Mouse (Mus musculus): ENCODE results near the gene Nr1h3.
A peak's percentile ranks its signal among the peaks of the same experiment; 100 is the strongest.

Gene Nr1h3

DNA sequence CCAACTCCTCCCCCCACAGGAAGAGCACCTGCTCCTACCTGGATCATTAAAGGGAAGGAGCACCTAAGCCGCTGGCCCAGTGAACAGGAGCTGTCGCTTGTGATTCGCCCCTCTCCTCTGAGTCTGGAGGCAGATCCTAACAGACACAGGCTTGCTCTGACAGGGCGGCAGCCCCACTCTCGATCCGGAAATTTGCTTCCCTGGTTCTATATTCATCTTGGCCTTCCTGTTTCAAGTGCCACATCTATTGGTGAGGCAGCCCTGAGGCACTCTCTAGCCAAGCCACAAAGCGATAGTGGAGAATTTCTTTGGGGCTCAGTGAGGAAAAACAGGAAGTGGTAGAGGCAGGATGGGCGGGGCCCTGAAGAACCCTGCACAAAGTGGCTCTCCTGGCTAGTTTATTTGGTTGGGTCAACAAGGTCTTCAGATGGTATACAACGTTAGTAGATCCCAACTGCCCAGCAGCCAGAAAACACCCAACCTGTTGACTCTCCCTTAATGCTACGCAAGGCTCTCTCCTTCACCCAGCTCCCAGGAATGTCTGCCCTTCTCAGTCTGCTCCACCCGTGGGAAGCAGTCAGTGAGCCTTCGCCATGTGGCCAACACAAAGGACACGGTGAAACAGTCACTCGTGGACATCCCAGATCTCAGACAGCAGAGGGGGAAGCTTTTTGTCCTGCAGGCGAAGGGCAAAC lies 18.8 kb downstream of the Nr1h3 start, which contains the start of gene Madd:
TSS of gene Madd (minus strand) at position 127 of the 695 bp plus-strand sequence.
- DNase-seq: peak; percentile 62 to 75

DNA sequence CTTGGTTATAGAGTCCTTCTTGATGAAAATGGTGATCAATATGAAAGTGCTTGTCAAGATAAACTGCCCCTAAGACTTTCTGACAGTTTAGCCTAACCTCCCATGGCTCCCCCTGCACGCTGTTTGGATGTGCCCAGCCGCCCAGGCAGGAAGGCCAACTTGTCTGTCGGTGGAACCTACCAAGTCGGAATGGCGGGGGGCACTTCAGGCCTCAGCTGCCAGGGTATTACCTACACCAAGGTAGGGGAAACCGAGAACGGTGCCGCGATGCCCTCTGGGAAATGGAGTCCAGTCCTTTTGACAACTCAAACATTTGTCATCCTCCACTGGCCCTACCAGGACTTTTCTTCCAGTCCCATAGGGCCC lies 19.5 kb downstream of the Nr1h3 start:
- DNase-seq: peak; percentile 98 to 99

DNA sequence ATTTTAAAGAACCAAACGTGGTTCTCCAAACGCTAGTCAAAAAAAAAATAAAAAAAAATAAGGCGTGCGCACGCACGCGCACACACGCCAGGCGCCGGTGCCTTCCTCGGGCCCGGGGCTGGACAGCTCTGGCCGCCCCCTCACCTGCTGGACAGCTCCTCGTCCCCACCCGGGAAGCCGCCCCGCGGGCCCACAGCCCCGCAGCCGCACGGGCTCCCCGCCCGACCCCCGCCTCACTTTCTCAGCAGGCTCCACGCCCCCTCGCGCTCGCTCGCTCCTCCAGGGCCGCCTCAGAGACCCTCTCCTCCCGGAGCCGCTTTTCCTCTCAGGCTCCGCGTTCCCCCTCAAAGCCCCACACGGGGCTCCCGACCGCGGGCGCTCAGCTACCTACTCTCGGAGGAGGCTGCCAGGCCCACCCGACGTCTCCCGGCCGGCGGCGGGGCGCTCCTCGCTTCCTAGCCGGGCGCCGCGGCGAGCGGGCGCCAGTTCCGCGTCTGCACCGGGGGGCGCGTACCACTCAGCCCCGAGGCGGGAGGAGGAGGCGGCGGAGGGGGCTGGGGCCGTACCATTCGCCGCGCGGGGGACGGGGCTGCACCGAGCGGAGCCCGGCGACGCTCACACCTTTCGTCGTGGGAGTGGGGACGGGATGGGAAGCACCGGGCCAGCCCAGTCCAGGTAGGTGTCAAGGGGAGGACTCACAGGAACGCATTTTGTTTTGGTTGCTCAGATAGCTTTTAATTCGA lies 20.1 kb downstream of the Nr1h3 start:
- peak; percentile 86 for DNase-seq

DNA sequence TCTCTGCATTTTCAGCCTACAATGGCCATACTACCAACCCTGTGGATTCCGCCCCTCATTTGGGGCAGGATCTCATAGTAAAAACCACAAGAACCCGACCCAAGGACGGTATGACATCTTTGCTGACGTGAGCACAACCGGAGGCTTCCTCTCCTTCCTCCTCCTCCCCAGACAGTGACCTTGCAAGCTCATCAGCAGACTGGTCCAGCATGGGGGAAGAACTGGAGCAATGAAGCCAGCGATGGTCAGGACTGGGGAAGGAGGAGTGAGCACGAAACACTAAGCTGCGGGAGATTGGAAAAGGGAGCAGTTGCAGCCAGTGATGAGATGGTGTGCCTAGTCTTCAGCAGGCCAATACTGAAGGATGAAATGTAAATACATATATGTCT lies 20.6 kb downstream of the Nr1h3 start:
- DNase-seq: peak in 1 of 2 experiments; percentile 26

DNA sequence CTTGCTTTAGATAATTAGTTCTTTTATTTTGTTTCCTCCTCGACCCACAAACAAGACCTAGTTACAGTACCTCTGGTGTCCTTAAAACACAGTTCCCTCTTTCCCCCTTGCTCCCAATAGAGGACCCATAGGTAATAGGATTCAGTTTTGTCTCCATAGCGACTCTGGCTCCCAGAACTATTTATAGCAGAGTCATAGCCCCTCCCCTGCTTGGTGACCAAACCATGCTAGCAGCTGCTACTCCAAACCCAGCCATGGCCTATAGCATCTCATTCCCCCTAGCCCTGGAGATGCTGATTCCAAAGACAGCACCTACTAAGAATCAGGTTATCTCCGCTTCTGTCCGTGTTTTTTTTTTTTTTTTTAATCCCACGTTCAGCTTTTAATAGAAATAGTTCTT lies 21.9 kb downstream of the Nr1h3 start:
- no peak for DNase-seq

DNA sequence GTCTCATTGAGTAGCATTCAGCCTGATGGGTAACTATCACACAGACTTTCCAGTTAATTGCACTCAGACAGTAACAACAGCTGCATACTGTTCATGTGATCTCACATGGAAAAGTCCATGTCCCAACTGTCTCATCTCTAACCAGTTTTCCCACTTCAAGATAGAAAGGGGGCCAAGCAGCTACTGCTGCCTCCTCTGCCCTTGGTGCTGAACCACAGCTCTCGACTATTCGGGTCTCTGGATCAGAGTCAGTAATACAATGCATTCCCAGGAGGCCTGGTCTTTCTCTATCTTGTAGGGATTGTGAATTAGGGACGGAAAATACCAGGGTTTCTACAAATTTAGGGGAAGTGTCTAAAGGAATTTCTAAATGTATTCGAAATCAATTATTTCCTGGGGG lies 22.8 kb downstream of the Nr1h3 start:
- no peak for DNase-seq

DNA sequence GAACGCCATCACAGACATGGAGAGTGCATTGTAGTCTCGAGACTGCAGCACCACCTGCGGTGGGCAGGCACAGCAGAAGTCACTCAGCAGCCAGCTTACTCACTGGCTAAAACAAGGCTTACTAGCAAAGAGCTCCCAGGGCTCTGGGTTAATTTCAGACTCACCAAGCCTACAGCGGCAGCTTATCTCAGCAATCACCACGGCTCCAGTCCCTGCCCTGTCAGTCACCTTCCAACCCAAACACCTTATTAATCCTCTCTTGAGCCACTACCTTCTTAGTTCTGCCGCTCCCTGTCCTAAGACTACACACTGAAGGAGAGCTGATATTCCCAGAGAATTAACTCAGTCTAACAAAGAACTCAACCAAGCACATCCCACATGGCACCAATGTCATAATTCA lies 26.4 kb downstream of the Nr1h3 start:
- DNase-seq: no peak

DNA sequence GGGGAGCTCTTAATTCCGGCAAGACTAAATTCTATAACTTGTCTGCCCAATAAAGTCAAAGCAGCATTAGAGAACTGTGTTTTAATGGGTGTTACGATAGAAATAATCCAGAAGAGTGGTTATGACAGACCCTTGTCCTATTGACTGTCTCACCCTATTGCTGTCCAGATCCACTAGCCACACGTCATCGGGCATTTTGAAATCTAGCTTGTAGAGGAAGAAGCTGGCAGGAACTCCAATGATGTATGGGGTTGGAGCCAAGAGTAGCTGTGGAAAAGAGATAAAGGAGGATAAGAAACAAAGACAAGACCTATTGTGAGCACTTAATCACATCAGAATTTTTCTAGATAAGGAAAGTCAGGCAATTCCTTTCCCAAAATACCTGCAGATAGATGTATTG lies 27.1 kb downstream of the Nr1h3 start:
- no peak for DNase-seq

DNA sequence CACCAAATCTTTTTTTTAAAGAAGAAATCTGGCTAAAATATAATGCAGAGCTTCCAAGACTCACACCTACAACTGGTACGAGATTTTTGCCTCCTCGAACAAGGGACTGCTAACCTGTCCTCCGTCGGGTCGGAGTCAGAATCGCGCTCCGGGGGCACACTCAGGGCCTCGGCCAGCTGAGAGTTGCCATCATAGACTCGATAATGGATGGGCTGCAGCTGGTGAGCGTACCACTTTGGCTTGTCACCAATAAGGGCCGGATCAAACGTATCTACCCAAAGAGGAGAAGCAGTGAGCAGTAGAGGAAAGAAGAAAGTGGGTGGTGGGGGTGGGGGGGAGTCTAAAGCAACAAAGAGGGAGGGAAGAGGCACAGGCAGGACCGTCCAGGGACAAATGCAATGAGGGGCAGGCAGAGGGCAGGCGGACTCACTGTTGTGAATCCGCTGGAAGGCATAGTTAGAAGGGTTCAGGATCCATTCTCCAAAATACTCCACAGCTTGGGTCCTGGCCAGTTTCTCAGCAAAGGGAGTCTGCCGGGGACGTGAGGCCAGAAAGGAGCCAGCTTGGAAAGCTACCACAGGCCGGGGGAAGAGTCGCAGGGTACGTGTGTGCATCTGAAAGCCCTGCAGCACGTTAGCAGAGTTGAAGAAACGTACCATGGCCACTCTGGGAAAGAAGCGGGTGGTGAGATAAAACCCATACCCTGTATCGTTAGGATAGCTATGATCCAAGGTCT lies 32.9 kb downstream of the Nr1h3 start:
- DNase-seq: no peak

DNA sequence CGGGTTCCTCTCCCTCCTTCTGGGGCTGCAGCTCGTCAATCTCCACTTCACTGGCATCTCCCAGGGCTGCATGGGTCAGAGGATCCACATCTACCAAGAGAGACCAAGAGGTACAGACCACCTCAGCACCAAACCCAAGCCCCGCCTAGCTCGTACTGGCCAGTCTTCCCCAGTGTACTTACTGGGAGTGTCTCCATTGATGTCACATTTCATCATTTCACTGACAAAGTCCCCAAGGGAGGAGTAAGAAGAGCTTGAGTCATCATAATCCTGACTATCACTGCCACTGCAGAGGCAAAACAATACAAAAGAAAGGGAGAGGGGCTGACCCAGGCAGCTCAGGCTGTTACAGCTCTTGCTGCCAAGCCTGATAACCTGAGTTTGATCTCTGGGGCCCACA lies 35.0 kb downstream of the Nr1h3 start:
- no peak for DNase-seq

DNA sequence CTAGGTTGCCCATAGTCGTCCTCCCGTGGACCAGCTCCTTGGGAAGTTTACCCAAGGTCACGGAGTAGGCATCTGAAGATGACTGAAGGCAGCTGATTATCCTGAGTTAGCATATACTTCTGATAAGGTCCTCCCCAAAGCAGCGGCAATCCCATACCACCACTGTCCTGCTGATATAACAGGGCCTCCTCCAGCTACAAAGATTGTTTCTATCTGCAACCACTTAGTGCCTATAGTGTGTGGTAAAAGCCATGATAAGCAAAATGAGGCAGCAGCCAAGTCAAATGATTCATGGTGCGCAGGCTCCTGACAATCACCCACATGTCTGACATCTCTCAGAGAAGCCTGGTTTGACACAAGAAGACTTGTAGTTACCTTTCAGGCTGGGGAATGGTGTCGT lies 37.6 kb downstream of the Nr1h3 start:
- no peak for DNase-seq

DNA sequence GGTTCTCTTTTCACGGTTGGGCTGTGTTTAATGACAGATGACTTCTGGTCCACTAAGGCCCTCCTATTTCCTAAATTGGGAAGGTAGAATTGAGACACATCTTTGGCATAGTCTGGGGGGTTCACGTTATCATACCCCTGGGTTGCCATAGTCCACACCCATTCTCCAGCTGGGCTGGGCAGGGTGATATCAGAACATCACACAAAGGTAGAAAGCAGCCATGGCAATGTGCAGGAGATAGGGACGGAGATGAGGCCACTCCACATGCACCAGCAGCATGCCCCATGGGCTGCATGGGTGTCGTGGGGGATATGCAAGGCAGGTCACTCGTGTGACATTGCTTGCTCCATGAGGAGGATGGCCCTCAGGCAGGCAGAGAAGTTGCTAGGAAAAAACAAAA lies 39.1 kb downstream of the Nr1h3 start:
- DNase-seq: no peak

DNA sequence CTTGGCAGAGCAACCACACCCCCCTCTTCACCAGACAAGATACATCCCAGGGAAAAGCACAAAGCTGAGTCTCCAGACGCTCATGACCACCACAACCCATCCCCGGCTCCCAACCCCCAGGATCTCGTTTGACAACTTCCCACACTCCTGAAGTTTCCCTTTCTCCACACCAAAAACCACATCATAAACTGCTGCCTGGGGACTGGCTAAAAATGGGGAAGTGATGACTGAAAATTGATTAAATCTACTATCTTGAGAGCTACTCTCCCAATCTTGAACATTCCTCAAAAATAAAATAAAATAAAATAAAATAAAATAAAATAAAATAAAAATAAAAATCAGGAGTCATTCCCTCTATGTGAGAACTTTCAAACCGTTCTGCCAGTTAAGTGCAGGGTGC lies 39.7 kb downstream of the Nr1h3 start:
- DNase-seq: no peak

DNA sequence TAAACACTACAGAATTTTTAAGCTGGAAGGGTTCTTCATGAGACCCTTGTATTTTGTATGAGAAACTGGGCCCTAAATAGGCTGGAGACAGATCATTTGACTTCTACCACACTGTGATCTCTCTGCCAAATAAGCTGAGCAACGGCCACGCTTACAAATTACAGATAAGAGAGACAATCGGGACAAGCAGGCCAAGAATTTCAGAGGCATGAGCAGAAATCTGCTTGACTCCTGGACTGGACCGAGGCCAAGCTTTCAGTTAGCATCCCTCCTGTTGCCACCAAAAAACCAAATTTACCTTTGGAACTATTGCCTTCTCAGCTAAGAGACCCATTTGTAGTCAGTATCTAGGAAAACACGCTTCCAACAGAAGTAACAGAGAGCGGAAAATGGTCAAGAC lies 42.0 kb downstream of the Nr1h3 start:
- DNase-seq: no peak

DNA sequence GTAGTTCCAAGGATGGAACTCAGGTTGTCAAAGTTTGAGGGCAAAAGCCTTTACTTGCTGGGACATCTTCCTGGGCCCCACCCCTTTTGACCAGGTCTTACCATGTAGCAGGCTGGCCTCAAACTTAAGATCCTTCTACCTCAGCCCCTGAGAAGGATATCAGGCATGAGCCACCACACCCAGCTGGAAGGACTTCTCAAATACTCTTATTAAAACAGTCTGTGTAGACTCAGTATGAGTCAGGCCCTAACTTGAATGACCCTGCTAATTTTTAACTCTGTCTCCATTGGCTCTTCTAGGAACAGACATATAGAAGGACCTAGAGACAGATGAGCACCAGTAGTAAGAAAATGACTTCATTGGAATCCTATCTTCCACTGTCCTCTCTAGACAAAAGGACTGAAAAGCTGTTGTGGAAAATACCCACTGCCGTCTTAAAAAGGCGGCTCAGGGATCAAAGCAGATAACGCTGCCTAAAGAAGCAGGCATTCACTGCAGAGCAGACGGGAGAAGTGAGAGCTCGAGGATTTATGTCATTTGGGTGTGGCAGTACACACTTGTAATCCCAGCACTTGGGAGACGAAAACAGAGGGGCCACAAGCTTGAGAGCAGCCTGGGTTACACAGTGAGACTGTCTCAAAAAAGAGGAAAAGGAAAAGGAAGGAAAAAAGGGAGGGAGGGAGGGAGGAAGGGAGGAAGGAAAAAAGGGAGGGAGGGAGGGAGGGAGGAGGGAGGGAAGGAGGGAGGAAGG lies 45.5 kb downstream of the Nr1h3 start:
- DNase-seq: no peak

DNA sequence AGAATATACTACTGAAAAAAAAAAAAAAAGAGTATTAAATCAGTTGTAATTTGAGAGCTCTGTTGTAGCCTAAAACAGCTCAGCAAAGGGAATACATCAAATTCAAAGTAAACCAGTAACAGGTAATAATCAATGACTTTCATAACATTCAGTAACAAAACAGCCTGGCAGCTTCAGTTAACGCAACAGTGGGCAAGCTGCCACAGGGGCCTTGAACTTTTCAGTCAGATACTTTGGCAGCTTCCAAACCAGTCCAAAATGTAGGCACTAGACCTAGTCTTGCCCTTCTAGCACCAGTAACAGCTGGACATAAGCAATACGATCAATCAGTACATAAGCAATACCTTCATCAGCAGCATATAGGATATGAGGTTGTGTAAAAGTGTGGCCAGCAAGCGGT lies 48.5 kb downstream of the Nr1h3 start:
- no peak for DNase-seq

DNA sequence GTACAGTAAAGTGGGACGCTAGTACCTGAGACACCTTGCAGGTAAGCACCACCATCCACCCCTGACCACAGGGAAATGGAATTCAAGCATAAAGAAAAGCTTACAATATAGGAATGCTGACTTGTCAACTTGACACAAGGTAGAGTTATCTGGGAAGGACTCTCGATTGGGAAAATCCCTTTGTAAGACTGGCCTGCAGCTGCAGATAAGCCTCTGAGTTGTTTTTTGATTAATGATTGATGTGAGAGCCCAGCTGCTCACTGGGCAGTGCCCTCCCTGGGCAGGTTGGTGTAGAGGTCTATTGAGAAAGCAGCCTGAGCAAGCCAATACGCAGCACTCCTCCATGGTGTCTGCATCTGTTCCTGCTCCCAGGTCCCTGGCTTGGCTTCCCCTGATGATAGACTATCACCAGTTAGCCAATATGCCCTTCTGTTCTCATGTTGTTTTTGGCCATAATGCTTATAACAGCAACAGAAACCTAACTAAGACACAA lies 49.7 kb downstream of the Nr1h3 start:
- DNase-seq: no peak

DNA sequence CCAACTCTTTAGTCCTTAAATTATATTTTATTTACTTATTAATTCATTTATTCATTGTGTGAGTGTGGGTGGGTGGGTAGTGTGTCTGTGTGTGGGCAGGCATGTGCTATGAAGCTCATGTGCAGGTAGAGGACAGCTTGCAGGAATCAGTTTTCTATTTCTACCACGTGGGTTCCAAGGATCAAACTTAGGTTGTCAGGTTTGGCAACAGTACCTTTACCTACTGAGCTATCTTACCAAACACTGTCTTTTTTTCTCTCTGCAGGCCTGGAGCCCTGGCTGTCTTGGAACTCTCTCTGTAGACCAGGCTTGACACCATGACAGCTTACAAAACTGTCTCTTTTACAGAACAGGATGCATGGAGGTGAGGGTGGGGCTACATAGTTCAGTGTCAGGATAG lies 51.3 kb downstream of the Nr1h3 start:
- no peak for DNase-seq

DNA sequence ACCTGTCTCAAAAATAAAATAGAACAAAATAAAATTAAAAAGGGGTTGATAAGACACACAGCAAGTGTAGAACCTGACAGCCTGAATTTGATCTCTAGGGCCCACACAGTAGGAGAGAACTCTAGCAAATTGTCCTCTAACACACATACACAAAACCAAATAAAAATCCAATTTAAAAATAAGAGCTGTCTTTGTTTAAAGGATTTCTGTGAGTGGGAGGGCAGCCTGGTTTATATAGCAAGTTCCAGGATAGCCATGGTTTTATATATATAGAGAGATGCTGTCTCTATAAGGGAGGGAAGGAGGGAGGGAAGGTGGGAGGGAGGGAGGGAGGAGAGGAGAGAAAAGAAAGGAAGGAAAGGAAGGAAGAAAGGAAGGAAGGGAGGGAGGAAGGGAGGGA lies 54.5 kb downstream of the Nr1h3 start:
- DNase-seq: no peak

DNA sequence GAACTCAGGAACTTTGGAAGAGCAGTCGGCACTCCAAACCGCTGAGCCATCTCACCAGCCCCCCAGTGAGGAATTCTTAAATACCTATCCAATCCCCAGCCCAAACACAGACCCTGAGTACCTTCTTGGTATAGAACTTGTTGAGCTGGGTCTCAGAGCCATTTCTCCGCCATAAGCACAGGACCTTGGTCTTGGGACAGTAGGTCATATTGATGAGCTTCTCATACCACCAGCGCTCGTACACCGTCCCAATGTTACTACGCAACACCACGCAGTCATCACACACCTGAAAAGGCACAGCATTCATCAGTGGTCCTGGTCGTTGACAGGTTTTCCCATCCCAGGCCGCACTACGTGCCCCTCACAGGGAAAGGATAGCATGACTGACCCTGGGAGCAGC lies 59.2 kb downstream of the Nr1h3 start:
- DNase-seq: no peak

DNA sequence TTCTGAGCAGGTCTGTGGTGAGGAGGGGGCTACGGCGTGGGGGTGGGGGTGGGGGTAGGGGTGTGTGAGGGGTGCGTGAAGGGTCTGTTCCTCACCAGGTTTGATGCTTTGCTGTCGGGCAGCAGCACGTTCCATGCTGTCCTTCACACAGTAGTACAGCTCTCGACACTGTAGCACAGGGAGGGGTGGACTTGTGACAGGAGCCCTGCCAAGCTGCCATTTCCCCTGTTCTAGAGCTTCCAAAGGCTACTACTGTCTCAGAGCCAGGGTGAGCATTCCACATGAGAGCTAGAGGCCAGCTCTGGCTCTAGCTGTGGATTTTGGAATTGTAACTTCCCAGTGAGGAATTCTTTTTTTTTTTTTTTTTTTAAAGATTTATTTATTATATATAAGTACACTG lies 59.7 kb downstream of the Nr1h3 start:
- no peak for DNase-seq

DNA sequence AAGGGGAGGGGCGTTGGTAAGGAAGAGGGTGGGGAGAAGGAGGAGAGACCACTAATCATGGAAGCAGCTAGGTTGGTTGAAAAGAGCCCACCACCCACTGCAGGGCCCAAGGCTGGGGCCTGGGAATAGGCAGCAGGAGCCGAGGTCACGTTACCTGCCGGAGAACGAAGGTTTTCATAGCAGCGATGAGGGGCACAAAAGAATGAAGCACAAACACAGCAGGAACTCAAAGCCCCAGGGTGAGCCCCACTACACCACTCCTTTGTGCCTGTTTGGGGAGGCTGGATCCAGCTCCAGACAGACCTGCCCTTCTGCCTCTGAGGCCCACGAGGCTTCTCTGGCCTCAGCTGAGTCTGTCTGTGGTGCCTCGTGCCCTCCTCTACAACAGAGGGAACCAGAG lies 62.9 kb downstream of the Nr1h3 start:
- DNase-seq: no peak

DNA sequence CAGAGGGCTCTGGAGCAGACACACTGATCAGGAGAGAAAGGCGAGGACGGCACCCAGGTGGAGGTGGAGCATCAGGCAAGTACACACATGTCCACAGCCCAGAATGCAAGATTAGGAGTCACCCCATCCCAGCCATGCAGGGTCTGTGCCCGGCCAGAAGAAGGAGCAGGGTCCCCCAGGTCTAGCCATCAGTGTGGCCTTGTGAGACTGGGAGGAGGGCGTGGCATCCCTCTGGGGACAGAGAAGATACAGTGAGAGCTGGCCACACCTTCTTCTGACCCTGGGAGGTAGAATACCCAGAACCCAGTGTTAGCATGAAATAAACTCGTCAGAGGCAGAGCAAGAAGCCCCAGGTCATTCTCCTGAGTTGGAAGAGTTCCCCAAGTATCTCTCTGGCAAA lies 63.3 kb downstream of the Nr1h3 start:
- DNase-seq: no peak
